ENCODE assay signal across 4 mouse cellular contexts in genomic region chr2:175010022-175010421, GRCm38 (mm10).
DNase-seq lines count a peak whose midpoint lies in the region; TF ChIP-seq lines count a peak whose summit lies in the region.
"Not testable (repeated sequence)": the region's sequence is repeated elsewhere in the genome, so short reads cannot be mapped to it uniquely, and the experiment has no call there.

Gene Gm14444 (plus strand): TSS chr2:175010241.

- peak within 1 kb of the TSS; percentile 67 for H3K4me3 ChIP-seq in E14TG2a.4 (replicated peaks; ENCODE audit: low read length)

- DNase-seq in ES-CJ7 (ENCODE audit: low read depth, low spot score) (peak; percentile 49), R1 (ENCODE audit: low read depth, low spot score) (peak; percentile 75), ZHBTc4 (ENCODE audit: low read depth, low spot score) (peak; percentile 59)

- not testable (repeated sequence) for H3K36me3 ChIP-seq in E14TG2a.4 (ENCODE audit: insufficient read depth, low read length)

- not testable (repeated sequence) for H3K27me3 ChIP-seq in E14TG2a.4 (ENCODE audit: insufficient read depth, low read length)

- H3K4me1 ChIP-seq in E14TG2a.4 (replicated peaks; ENCODE audit: low read depth, low read length), result not testable (repeated sequence)

- not testable (repeated sequence) for TF ChIP-seq CTCF in E14TG2a.4 (conservative IDR thresholded peaks at IDR 0.05; ENCODE audit: low read length)

- not testable (repeated sequence) for H3K9me3 ChIP-seq in E14TG2a.4 (ENCODE audit: low read length)

Comparison
In these comparisons a context has a peak if more than half of its experiments do, and no peak if none do; other contexts are left out.
1. Peak in every context shown above with its lines: DNase-seq and H3K4me3 ChIP-seq.